Mouse (Mus musculus) neural tube, embryonic 14.5 days (tissue): ENCODE measurements at regions not wholly inside any gene's neighbourhood (a gene's known extent, or its start where the extent isn't known, plus 50 kb on each side); places are given as distances from the start of the nearest gene placed in this dataset.

Source experiments
- ATAC-seq: fragments of 200-750 bp; cut with Nextera tagmentation; 2 replicates; pipeline ENCODE4 v1.8.0; 2017; ENCODE audit warnings: low read depth, mild to moderate bottlenecking, moderate TSS enrichment, moderate library complexity
- H3K27ac ChIP-seq: fragments of 300-500 bp; sonication (generic); 2 replicates; pipeline ENCODE4 v1.5.1; 2014; ENCODE audit warnings: low read depth, mild to moderate bottlenecking, control low read depth, low read length, moderate library complexity, mixed read lengths
- H3K27me3 ChIP-seq: fragments of 300-500 bp; sonication (generic); 2 replicates; pipeline ENCODE4 v1.6.1; 2014; ENCODE audit warnings: low read length; ENCODE audit not compliant: control insufficient read depth, insufficient read depth
- H3K36me3 ChIP-seq: fragments of 300-500 bp; sonication (generic); 2 replicates; pipeline ENCODE4 v1.6.1; 2014; ENCODE audit warnings: low read length, mixed read lengths; ENCODE audit not compliant: control insufficient read depth, insufficient read depth
- H3K4me1 ChIP-seq: fragments of 300-500 bp; sonication (generic); 2 replicates; pipeline ENCODE4 v1.6.1; 2014; ENCODE audit warnings: low read length; ENCODE audit not compliant: control insufficient read depth, insufficient read depth
- H3K4me2 ChIP-seq: fragments of 300-500 bp; sonication (generic); 2 replicates; pipeline ENCODE4 v1.6.1; 2014; ENCODE audit warnings: mild to moderate bottlenecking, low read depth, low read length, control low read depth
- H3K4me3 ChIP-seq: fragments of 300-500 bp; sonication (generic); 2 replicates; pipeline ENCODE4 v1.5.1; 2014; ENCODE audit warnings: low read depth, low read length, control low read depth, mixed read lengths
- H3K9ac ChIP-seq: fragments of 300-500 bp; sonication (generic); replicated peaks from 2 replicates; pipeline ENCODE4 v1.6.1; 2014; ENCODE audit warnings: low read depth, mild to moderate bottlenecking, control low read depth, low read length, mixed read lengths
- H3K9me3 ChIP-seq: fragments of 300-500 bp; sonication (generic); 2 replicates; pipeline ENCODE4 v1.6.1; 2016; ENCODE audit warnings: low read length; ENCODE audit not compliant: control insufficient read depth
- WGBS: fragments of 180-500 bp; shearing (Covaris S2); extraction: QIAGEN DNeasy Blood & Tissue Kit; methylation state at CpG from one replicate; pipeline ENCODE4 v1.1.7; 2014; 5-methylcytosine and 5-hydroxymethylcytosine counted together

- WGBS, result 84% methylated on average over 3 of the region's 3 CpGs
Measured at GRCm38 (mm10) chr16:20810322-20810721, 76.0 kb upstream of the Thpo start.

GRCm38 (mm10) chr16:20808263-20808662, 74.0 kb upstream of the Thpo start:
- Histone ChIP-seq H3K4me1 (peaks cover 3% of the 10 kb centered on the region; the same call in 1 of the 2 replicates), H3K4me2 (no peak overlapping the region), H3K4me3 (no peak overlapping the region), H3K9ac (no peak overlapping the region), H3K36me3 (no peaks in the 10 kb centered on the region), H3K27ac (no peak overlapping the region), H3K9me3 (no peaks in the 10 kb centered on the region), H3K27me3 (no peaks in the 10 kb centered on the region)
- ATAC-seq, result no peak
- 95% methylated on average over 2 of the region's 2 CpGs for WGBS

More at GRCm38 (mm10) chr16:20810322-20810721, 76.0 kb upstream of the Thpo start:
- H3K4me3 ChIP-seq, result no peak overlapping the region
- H3K36me3 ChIP-seq, result no peaks in the 10 kb centered on the region
- no peaks in the 10 kb centered on the region for H3K4me1 ChIP-seq
- no peaks in the 10 kb centered on the region for H3K27me3 ChIP-seq
- no peak overlapping the region for H3K9ac ChIP-seq
- no peak for ATAC-seq
- H3K27ac ChIP-seq, result no peak overlapping the region
- no peaks in the 10 kb centered on the region for H3K9me3 ChIP-seq
- H3K4me2 ChIP-seq, result no peak overlapping the region

GRCm38 (mm10) chr16:20806739-20807138, 72.4 kb upstream of the Thpo start:
- Histone ChIP-seq H3K27me3 (no peaks in the 10 kb centered on the region), H3K27ac (no peak overlapping the region), H3K4me1 (peaks cover 3% of the 10 kb centered on the region; the same call in 1 of the 2 replicates), H3K4me2 (no peak overlapping the region), H3K9me3 (no peaks in the 10 kb centered on the region), H3K36me3 (no peaks in the 10 kb centered on the region), H3K9ac (no peak overlapping the region), H3K4me3 (no peak overlapping the region)
- 88% methylated on average over 7 of the region's 7 CpGs for WGBS
- no peak for ATAC-seq

GRCm38 (mm10) chr16:20805793-20806192, 71.5 kb upstream of the Thpo start:
- Histone ChIP-seq H3K4me3 (no peak overlapping the region), H3K9ac (no peak overlapping the region), H3K4me2 (no peak overlapping the region), H3K36me3 (no peaks in the 10 kb centered on the region), H3K27ac (no peak overlapping the region), H3K9me3 (no peaks in the 10 kb centered on the region), H3K4me1 (peaks cover 3% of the 10 kb centered on the region; the same call in 1 of the 2 replicates), H3K27me3 (no peaks in the 10 kb centered on the region)
- no peak for ATAC-seq
- WGBS, result 83% methylated on average over 6 of the region's 6 CpGs

GRCm38 (mm10) chr16:20805086-20805485, 70.8 kb upstream of the Thpo start:
- H3K9me3 ChIP-seq, result no peaks in the 10 kb centered on the region
- peaks cover 3% of the 10 kb centered on the region; the same call in 1 of the 2 replicates for H3K4me1 ChIP-seq
- H3K4me2 ChIP-seq, result peak overlapping the region; percentile 61
- peak overlapping the region; percentile 26 for H3K4me3 ChIP-seq
- H3K9ac ChIP-seq, result peak overlapping the region; percentile 47; the same call in 1 of the 2 replicates
- no peaks in the 10 kb centered on the region for H3K36me3 ChIP-seq
- H3K27me3 ChIP-seq, result no peaks in the 10 kb centered on the region
- ATAC-seq, result peak; percentile 10; the same call in 1 of the 2 replicates
- H3K27ac ChIP-seq, result no peak overlapping the region
- 5% methylated on average over 6 of the region's 6 CpGs for WGBS

- peaks cover 3% of the 10 kb centered on the region; the same call in 1 of the 2 replicates for H3K4me1 ChIP-seq
- ATAC-seq, result peak; percentile 84
- 0% methylated on average over 7 of the region's 10 CpGs for WGBS
Measured at GRCm38 (mm10) chr16:20804601-20805017, 70.3 kb upstream of the Thpo start.

GRCm38 (mm10) chr16:20803278-20803930, 69.1 kb upstream of the Thpo start:
- Histone ChIP-seq H3K36me3 (no peaks in the 10 kb centered on the region), H3K4me3 (no peak overlapping the region), H3K27me3 (no peaks in the 10 kb centered on the region), H3K4me2 (no peak overlapping the region), H3K4me1 (peaks cover 3% of the 10 kb centered on the region; the same call in 1 of the 2 replicates), H3K9ac (no peak overlapping the region), H3K9me3 (no peaks in the 10 kb centered on the region), H3K27ac (no peak overlapping the region)
- 75% methylated on average over 7 of the region's 7 CpGs for WGBS
- ATAC-seq, result 0 out of 2 replicates have a peak, but pooled peaks have one; percentile 28

More at GRCm38 (mm10) chr16:20804601-20805017, 70.3 kb upstream of the Thpo start:
- Histone ChIP-seq H3K4me3 (peak overlapping the region; percentile 26), H3K9ac (peak overlapping the region; percentile 47), H3K36me3 (no peaks in the 10 kb centered on the region), H3K4me2 (peak overlapping the region; percentile 61), H3K27me3 (no peaks in the 10 kb centered on the region), H3K9me3 (no peaks in the 10 kb centered on the region), H3K27ac (no peak overlapping the region)

GRCm38 (mm10) chr16:20802724-20803123, 68.4 kb upstream of the Thpo start:
- ATAC-seq, result no peak
- Histone ChIP-seq H3K27ac (no peak overlapping the region), H3K9ac (no peak overlapping the region), H3K4me3 (no peak overlapping the region), H3K27me3 (no peaks in the 10 kb centered on the region), H3K36me3 (no peaks in the 10 kb centered on the region), H3K9me3 (no peaks in the 10 kb centered on the region), H3K4me2 (no peak overlapping the region), H3K4me1 (peaks cover 3% of the 10 kb centered on the region; the same call in 1 of the 2 replicates)
- WGBS, result 95% methylated on average over 6 of the region's 6 CpGs

GRCm38 (mm10) chr16:20800038-20800437, 65.7 kb upstream of the Thpo start:
- H3K27me3 ChIP-seq, result no peaks in the 10 kb centered on the region
- ATAC-seq, result no peak
- H3K9me3 ChIP-seq, result no peaks in the 10 kb centered on the region
- WGBS, result 90% methylated on average over 3 of the region's 3 CpGs
- peaks cover 3% of the 10 kb centered on the region; the same call in 1 of the 2 replicates for H3K4me1 ChIP-seq
- no peak overlapping the region for H3K4me3 ChIP-seq
- no peak overlapping the region for H3K9ac ChIP-seq
- H3K36me3 ChIP-seq, result no peaks in the 10 kb centered on the region
- H3K27ac ChIP-seq, result no peak overlapping the region
- no peak overlapping the region for H3K4me2 ChIP-seq
